Mouse (Mus musculus) kidney, adult 10 weeks (tissue): Measurements from ENCODE around the gene Olfr461. TPM values are rescaled to one million over a fixed set of nuclear protein-coding genes. Genes with fewer than 3 reads are reported as not detected.

ENCODE experiments used
- polyA plus RNA-seq: library from polyadenylated mRNA; stranded (reverse); fragments of 350-450 nt; fragmentation: Illumina TruSeq; extraction: RNeasy Lipid Tissue Mini Kit (QIAGEN cat#74804); gene quantifications from one replicate; pipeline ENCODE4 v1.2.3, GENCODE M21; 2014; ENCODE audit warnings: low read depth, low replicate concordance

The Olfr461 gene
- not detected for polyA plus RNA-seq

GRCm38 (mm10) chr6:40554950-40555349 is at the start of gene Olfr461:
TSS of gene Olfr461 (minus strand) at chr6:40555050.

GRCm38 (mm10) chr6:40585645-40586044 is 30.8 kb upstream of the Olfr461 start, which contains the start of gene Clec5a:
TSS of gene Clec5a (minus strand) at chr6:40585821.

GRCm38 (mm10) chr6:40569187-40569586 is 14.3 kb upstream of the Olfr461 start, which contains the start of gene Olfr460:
TSS of gene Olfr460 (plus strand) at chr6:40569487.

GRCm38 (mm10) chr6:40519408-40519807 is 35.4 kb downstream of the Olfr461 start, which contains the start of gene Prss37:
TSS of gene Prss37 (minus strand) at chr6:40519508.

GRCm38 (mm10) chr6:40493229-40493628 is 61.6 kb downstream of the Olfr461 start, which contains the start of gene Tas2r108:
TSS of gene Tas2r108 (plus strand) at chr6:40493529.

Other genes with a start within 250 kb of the Olfr461 start
- 18.6 TPM for gene Agk, start 229.9 kb downstream of the Olfr461 start, polyA plus RNA-seq
- 12.9 TPM for gene E330009J07Rik, start 118.9 kb downstream of the Olfr461 start, polyA plus RNA-seq
- not detected for gene Wee2, start 116.0 kb downstream of the Olfr461 start, polyA plus RNA-seq
- gene Ssbp1, start 83.7 kb downstream of the Olfr461 start, polyA plus RNA-seq, result 129 TPM
- not detected for gene Tas2r137, start 63.8 kb downstream of the Olfr461 start, polyA plus RNA-seq
- not detected for gene Tas2r108, start 61.5 kb downstream of the Olfr461 start, polyA plus RNA-seq
- not detected for gene Prss37, start 35.5 kb downstream of the Olfr461 start, polyA plus RNA-seq
- not detected for gene Olfr460, start 14.4 kb upstream of the Olfr461 start, polyA plus RNA-seq
- 2.8 TPM for gene Clec5a, start 30.8 kb upstream of the Olfr461 start, polyA plus RNA-seq
- gene Tas2r138, start 58.3 kb upstream of the Olfr461 start, polyA plus RNA-seq, result not detected
- gene Mgam, start 73.8 kb upstream of the Olfr461 start, polyA plus RNA-seq, result 104 TPM